Mouse (Mus musculus) kidney, embryonic 16.5 days (tissue): ENCODE measurements around the gene Kcnh1. TPM values are rescaled to one million over a fixed set of nuclear protein-coding genes. Genes with fewer than 3 reads are reported as not detected.
A peak's percentile ranks its signal among the peaks of the same experiment; 100 is the strongest.

Experiments
- ATAC-seq: fragments of 200-750 bp; cut with Nextera tagmentation; 2 replicates; pipeline ENCODE4 v1.8.0; 2017; ENCODE audit warnings: moderate TSS enrichment; ENCODE audit not compliant: low FRiP score, low TSS enrichment
- H3K27ac ChIP-seq: fragments of 300-500 bp; sonication (generic); 2 replicates; pipeline ENCODE4 v1.5.1; 2014; ENCODE audit warnings: low read length
- H3K27me3 ChIP-seq: fragments of 300-500 bp; sonication (generic); 2 replicates; pipeline ENCODE4 v1.6.1; 2014; ENCODE audit warnings: low read length, control low read depth, mixed read lengths; ENCODE audit not compliant: insufficient read depth
- H3K36me3 ChIP-seq: fragments of 300-500 bp; sonication (generic); 2 replicates; pipeline ENCODE4 v1.6.1; 2014; ENCODE audit warnings: low read length, control low read depth, mixed read lengths; ENCODE audit not compliant: insufficient read depth
- H3K4me1 ChIP-seq: fragments of 300-500 bp; sonication (generic); 2 replicates; pipeline ENCODE4 v1.6.1; 2014; ENCODE audit warnings: low read length, control low read depth, mixed read lengths; ENCODE audit not compliant: insufficient read depth
- H3K4me2 ChIP-seq: fragments of 300-500 bp; sonication (generic); replicated peaks from 2 replicates; pipeline ENCODE4 v1.6.1; 2014; ENCODE audit warnings: low read depth, low read length
- H3K4me3 ChIP-seq: fragments of 300-500 bp; sonication (generic); 2 replicates; pipeline ENCODE4 v1.5.1; 2014; ENCODE audit warnings: mild to moderate bottlenecking, low read length
- H3K9ac ChIP-seq: fragments of 300-500 bp; sonication (generic); replicated peaks from 2 replicates; pipeline ENCODE4 v1.6.1; 2014; ENCODE audit warnings: low read length
- H3K9me3 ChIP-seq: fragments of 300-500 bp; sonication (generic); 2 replicates; pipeline ENCODE4 v1.6.1; 2016; ENCODE audit warnings: low read length, control low read depth
- WGBS: fragments of 180-500 bp; shearing (Covaris S2); extraction: QIAGEN DNeasy Blood & Tissue Kit; methylation state at CpG from one replicate; pipeline ENCODE4 v1.1.7; 2014; 5-methylcytosine and 5-hydroxymethylcytosine counted together
- polyA plus RNA-seq: library from polyadenylated mRNA; unstranded; fragments of >200 nt; fragmentation: Nextera tagmentation; extraction: Ambion mirVana; gene quantifications from 2 replicates; pipeline ENCODE4 v1.2.1, GENCODE M21; 2015

The Kcnh1 gene
- polyA plus RNA-seq, 1 experiment from 2014 or later, result 1.2 TPM

- ATAC-seq, result no peak
- no peak overlapping the region for H3K4me3 ChIP-seq
Observed at GRCm38 (mm10) chr1:192387624-192388023, 197.1 kb downstream of the Kcnh1 start.

DNA sequence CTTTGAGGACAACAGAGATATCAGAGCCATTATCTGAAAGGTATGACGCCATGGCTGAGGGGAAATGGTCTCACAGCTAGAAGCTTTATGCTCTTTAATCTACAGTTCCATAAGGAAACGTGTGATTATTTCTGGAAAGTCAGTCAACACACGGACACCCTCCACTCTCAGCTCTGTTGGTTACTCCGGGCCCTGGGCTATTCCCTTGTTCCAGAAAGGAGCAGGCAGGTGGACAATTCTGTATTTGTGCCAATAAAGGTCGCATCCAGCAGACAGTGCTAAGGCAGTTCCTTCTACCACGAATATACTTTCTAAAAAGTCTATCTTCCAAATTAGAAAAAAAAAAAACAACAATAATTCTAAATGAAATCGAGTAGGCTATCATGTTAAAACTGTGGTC lies 200.5 kb downstream of the Kcnh1 start:
- Histone ChIP-seq H3K27me3 (no peaks in the 10 kb centered on the region), H3K27ac (no peak overlapping the region), H3K9me3 (no peaks in the 10 kb centered on the region), H3K4me3 (no peak overlapping the region), H3K4me1 (peaks cover 7% of the 10 kb centered on the region; the same call in 1 of the 2 replicates), H3K9ac (no peak overlapping the region), H3K4me2 (no peak overlapping the region), H3K36me3 (no peaks in the 10 kb centered on the region)
- ATAC-seq, result no peak
- WGBS, result 69% methylated on average over 7 of the region's 7 CpGs

More at GRCm38 (mm10) chr1:192387624-192388023, 197.1 kb downstream of the Kcnh1 start:
- Histone ChIP-seq H3K4me1 (peaks cover 4% of the 10 kb centered on the region; the same call in 1 of the 2 replicates), H3K27me3 (no peaks in the 10 kb centered on the region), H3K27ac (no peak overlapping the region), H3K9me3 (no peaks in the 10 kb centered on the region), H3K4me2 (no peak overlapping the region), H3K36me3 (no peaks in the 10 kb centered on the region), H3K9ac (no peak overlapping the region)

GRCm38 (mm10) chr1:192392232-192392631 lies 201.7 kb downstream of the Kcnh1 start:
- no peaks in the 10 kb centered on the region for H3K36me3 ChIP-seq
- no peak for ATAC-seq
- H3K9ac ChIP-seq, result no peak overlapping the region
- no peak overlapping the region for H3K27ac ChIP-seq
- peaks cover 7% of the 10 kb centered on the region; the same call in 1 of the 2 replicates for H3K4me1 ChIP-seq
- no peak overlapping the region for H3K4me3 ChIP-seq
- H3K9me3 ChIP-seq, result no peaks in the 10 kb centered on the region
- 90% methylated on average over 2 of the region's 2 CpGs for WGBS
- no peaks in the 10 kb centered on the region for H3K27me3 ChIP-seq
- H3K4me2 ChIP-seq, result no peak overlapping the region

DNA sequence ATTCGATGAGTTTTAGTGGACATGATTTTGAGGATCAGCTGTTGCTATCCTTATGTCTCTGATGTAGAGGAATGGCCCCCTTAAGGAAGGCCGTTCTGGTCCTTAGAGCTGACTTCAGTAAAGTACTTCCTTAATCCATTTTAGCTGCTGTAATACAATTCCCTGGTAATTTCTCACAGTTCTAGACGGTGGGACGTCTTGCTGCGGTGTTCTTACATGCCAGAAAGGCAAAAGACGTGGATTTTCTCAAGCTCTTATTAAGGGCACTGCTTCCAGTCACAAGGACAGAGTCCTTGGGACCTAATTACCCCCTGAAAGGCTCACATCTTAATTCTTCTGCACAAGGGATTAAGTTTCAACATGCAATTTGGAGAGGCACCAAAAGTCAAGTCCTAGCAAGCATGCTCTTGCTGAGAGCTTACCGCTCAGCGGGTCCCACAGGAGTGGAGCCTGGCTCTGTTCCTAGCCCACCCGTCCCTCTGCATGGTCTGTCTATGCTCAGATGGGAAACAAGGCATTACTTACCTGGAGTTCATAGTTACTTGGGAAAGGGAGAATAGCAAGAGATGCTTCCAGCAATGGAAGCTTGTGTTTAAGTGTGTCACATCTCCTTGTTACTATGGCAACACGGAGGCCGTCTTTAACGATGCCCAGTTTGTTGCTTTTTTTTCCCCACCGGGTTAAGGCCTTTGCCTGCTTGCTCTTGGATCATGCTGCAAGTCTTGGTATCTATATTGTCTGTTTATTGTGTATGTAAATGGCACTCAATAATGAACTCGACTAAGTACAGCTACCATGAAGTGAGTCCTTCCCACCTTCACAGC lies 209.3 kb downstream of the Kcnh1 start:
- ATAC-seq, result no peak
- no peaks in the 10 kb centered on the region for H3K9me3 ChIP-seq
- H3K9ac ChIP-seq, result no peak overlapping the region
- H3K4me3 ChIP-seq, result no peak overlapping the region
- no peaks in the 10 kb centered on the region for H3K36me3 ChIP-seq
- H3K4me1 ChIP-seq, result no peaks in the 10 kb centered on the region; the same call in none of the 2 replicates
- H3K4me2 ChIP-seq, result no peak overlapping the region
- no peaks in the 10 kb centered on the region for H3K27me3 ChIP-seq
- WGBS, result 81% methylated on average over 14 of the region's 14 CpGs
- H3K27ac ChIP-seq, result no peak overlapping the region

DNA sequence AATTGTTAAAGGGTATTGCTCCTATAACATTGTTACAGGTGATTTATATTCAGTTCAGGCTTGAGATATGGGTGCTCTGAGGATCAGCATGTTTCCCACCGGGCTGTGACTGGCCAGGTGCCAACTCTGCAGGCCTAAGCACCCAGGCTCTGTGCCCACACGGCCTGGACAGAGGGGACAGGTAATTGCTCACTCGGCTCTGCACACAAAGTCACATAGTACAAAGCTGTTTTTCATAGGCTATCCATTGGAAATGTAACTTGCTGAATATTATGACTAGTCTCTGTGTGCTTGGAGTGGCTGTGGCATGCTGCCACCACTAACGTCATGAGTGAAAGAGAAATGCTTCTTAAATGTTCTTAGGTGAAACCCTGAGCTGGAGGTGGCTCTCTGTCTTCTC lies 210.4 kb downstream of the Kcnh1 start:
- Histone ChIP-seq H3K4me3 (no peak overlapping the region), H3K4me2 (no peak overlapping the region), H3K27me3 (no peaks in the 10 kb centered on the region), H3K27ac (no peak overlapping the region), H3K9me3 (no peaks in the 10 kb centered on the region), H3K4me1 (no peaks in the 10 kb centered on the region; the same call in none of the 2 replicates), H3K36me3 (no peaks in the 10 kb centered on the region), H3K9ac (no peak overlapping the region)
- WGBS, result 49% methylated on average over 4 of the region's 4 CpGs
- ATAC-seq, result no peak

GRCm38 (mm10) chr1:192402911-192403704 lies 212.5 kb downstream of the Kcnh1 start:
- Histone ChIP-seq H3K9me3 (no peaks in the 10 kb centered on the region), H3K4me3 (no peak overlapping the region), H3K36me3 (no peaks in the 10 kb centered on the region), H3K27me3 (no peaks in the 10 kb centered on the region), H3K27ac (no peak overlapping the region), H3K4me1 (no peaks in the 10 kb centered on the region; the same call in 1 of the 2 replicates), H3K9ac (no peak overlapping the region), H3K4me2 (no peak overlapping the region)
- 75% methylated on average over 8 of the region's 8 CpGs for WGBS
- peak; percentile 66 for ATAC-seq

- ATAC-seq, result no peak
- Histone ChIP-seq H3K4me2 (no peak overlapping the region), H3K36me3 (no peaks in the 10 kb centered on the region), H3K4me1 (no peaks in the 10 kb centered on the region; the same call in 1 of the 2 replicates), H3K27ac (no peak overlapping the region), H3K9me3 (no peaks in the 10 kb centered on the region), H3K4me3 (no peak overlapping the region), H3K9ac (no peak overlapping the region), H3K27me3 (no peaks in the 10 kb centered on the region)
- WGBS, result 76% methylated on average over 4 of the region's 4 CpGs
Observed at GRCm38 (mm10) chr1:192405136-192405535, 214.6 kb downstream of the Kcnh1 start.

- no peaks in the 10 kb centered on the region for H3K27me3 ChIP-seq
- no peak overlapping the region for H3K9ac ChIP-seq
- no peaks in the 10 kb centered on the region; the same call in 1 of the 2 replicates for H3K4me1 ChIP-seq
- no peak overlapping the region for H3K4me2 ChIP-seq
- no peaks in the 10 kb centered on the region for H3K36me3 ChIP-seq
- no peak overlapping the region for H3K4me3 ChIP-seq
- no peak for ATAC-seq
- WGBS, result 81% methylated on average over 5 of the region's 5 CpGs
- no peak overlapping the region for H3K27ac ChIP-seq
- H3K9me3 ChIP-seq, result no peaks in the 10 kb centered on the region
Observed at GRCm38 (mm10) chr1:192406589-192406988, 216.0 kb downstream of the Kcnh1 start.

DNA sequence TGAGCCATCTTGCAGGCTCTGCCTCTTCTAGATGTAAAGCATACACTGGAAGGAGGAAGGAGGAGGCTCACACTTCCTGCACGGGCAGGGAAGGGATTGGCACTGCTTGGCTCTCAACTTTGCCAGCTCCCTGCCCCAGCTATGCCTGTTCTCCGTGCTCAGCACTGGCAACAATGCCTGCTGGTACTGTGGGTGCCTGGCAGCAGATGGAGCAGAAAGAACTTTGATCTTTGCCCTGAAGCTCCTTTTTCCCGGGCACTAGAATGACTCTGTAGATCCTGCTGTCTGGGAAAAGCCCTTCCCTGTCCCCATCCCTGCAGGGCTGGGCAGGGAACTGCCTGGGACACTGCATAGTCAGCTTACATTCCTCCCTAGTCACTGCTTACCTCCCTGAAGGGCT lies 225.2 kb downstream of the Kcnh1 start:
- no peak overlapping the region for H3K4me3 ChIP-seq
- WGBS, result 46% methylated on average over 3 of the region's 3 CpGs
- H3K4me1 ChIP-seq, result 0 out of 2 replicates have a peak, but pooled peaks cover 3% of the 10 kb centered on the region
- H3K27me3 ChIP-seq, result no peaks in the 10 kb centered on the region
- no peaks in the 10 kb centered on the region for H3K9me3 ChIP-seq
- no peak overlapping the region for H3K4me2 ChIP-seq
- no peak overlapping the region for H3K27ac ChIP-seq
- peak; percentile 35; the same call in 1 of the 2 replicates for ATAC-seq
- no peak overlapping the region for H3K9ac ChIP-seq
- H3K36me3 ChIP-seq, result no peaks in the 10 kb centered on the region
